Mouse (Mus musculus) C2C12 (cell line): ENCODE results near the gene Hacl1.

Experiments
- CEBPB ChIP-seq: IDR thresholded peaks from one replicate; pipeline ENCODE4 v1.6.1; 2011; ENCODE audit warnings: low read depth, mild to moderate bottlenecking, control low read depth, moderate library complexity
- CTCF ChIP-seq: IDR thresholded peaks from one replicate; pipeline ENCODE4 v1.5.1; 2011; ENCODE audit not compliant: control insufficient read depth, insufficient read depth, insufficient read length
- MAX ChIP-seq: IDR thresholded peaks from one replicate; pipeline ENCODE4 v1.6.1; 2011; ENCODE audit warnings: mild to moderate bottlenecking, control low read depth
- MYOD1 ChIP-seq: IDR thresholded peaks from one replicate; pipeline ENCODE4 v1.6.1; 2011; ENCODE audit warnings: low read depth; ENCODE audit not compliant: control insufficient read depth, insufficient read length
- USF1 ChIP-seq: IDR thresholded peaks from one replicate; pipeline ENCODE4 v1.6.1; 2011; ENCODE audit warnings: low read depth, mild to moderate bottlenecking, control low read depth, moderate library complexity

GRCm38 (mm10) chr14:31564452-31565179, 76.5 kb downstream of the Hacl1 start:
- no peak for TF ChIP-seq CTCF
- TF ChIP-seq MYOD1 = no peak
- TF ChIP-seq USF1 = no peak
- no peak for TF ChIP-seq MAX
- no peak for TF ChIP-seq CEBPB
